Mouse (Mus musculus) lung, adult 2 months (tissue): ENCODE data around the gene Zc3h12a.

Source experiments
- CTCF ChIP-seq: fragments of 200-500 bp; IDR thresholded peaks from 2 replicates; pipeline ENCODE4 v1.5.1; 2011; ENCODE audit warnings: mild to moderate bottlenecking, low read length, control low read depth; ENCODE audit not compliant: insufficient read depth
- POLR2A ChIP-seq: fragments of 200-500 bp; IDR thresholded peaks from 2 replicates; pipeline ENCODE4 v1.6.1; 2011; ENCODE audit warnings: low read depth, mild to moderate bottlenecking, control low read depth, low read length, borderline replicate concordance; ENCODE audit errors: extremely low read depth

- TF ChIP-seq CTCF (no peak), POLR2A (peak; percentile 69; the same call in 1 of the 2 replicates)
Measured at GRCm38 (mm10) chr4:125127305-125128084, at the start of gene Zc3h12a.
